Mouse (Mus musculus) limb, embryonic 12.5 days (tissue): ENCODE measurements at regions not wholly inside any gene's neighbourhood (a gene's known extent, or its start where the extent isn't known, plus 50 kb on each side); places are given as distances from the start of the nearest gene placed in this dataset.
A peak's percentile ranks its signal among the peaks of the same experiment; 100 is the strongest.

ENCODE experiments used
- ATAC-seq: fragments of 200-750 bp; cut with Nextera tagmentation; 2 replicates; pipeline ENCODE4 v1.8.0; 2017; ENCODE audit warnings: low read depth, moderate TSS enrichment; ENCODE audit not compliant: insufficient number of reproducible peaks, insufficient read depth, low FRiP score, low TSS enrichment
- H3K27ac ChIP-seq: fragments of 300-500 bp; sonication (generic); 2 replicates; pipeline ENCODE4 v1.5.1; 2016; ENCODE audit warnings: mild to moderate bottlenecking, moderate library complexity
- H3K27me3 ChIP-seq: fragments of 300-500 bp; sonication (generic); 2 replicates; pipeline ENCODE4 v1.6.1; 2016; ENCODE audit warnings: mild to moderate bottlenecking, moderate library complexity
- H3K36me3 ChIP-seq: fragments of 300-500 bp; sonication (generic); 2 replicates; pipeline ENCODE4 v1.6.1; 2016; ENCODE audit warnings: mild to moderate bottlenecking, moderate library complexity
- H3K4me1 ChIP-seq: fragments of 300-500 bp; sonication (generic); replicated peaks from 2 replicates; pipeline ENCODE4 v1.6.1; 2016
- H3K4me2 ChIP-seq: fragments of 300-500 bp; sonication (generic); 2 replicates; pipeline ENCODE4 v1.6.1; 2016; ENCODE audit warnings: mild to moderate bottlenecking, moderate library complexity
- H3K4me3 ChIP-seq: fragments of 300-500 bp; sonication (generic); replicated peaks from 2 replicates; pipeline ENCODE4 v1.5.1; 2016; ENCODE audit warnings: mild to moderate bottlenecking
- H3K9ac ChIP-seq: fragments of 300-500 bp; sonication (generic); replicated peaks from 2 replicates; pipeline ENCODE4 v1.6.1; 2016; ENCODE audit warnings: mild to moderate bottlenecking, moderate library complexity
- H3K9me3 ChIP-seq: fragments of 300-500 bp; sonication (generic); 2 replicates; pipeline ENCODE4 v1.6.1; 2016; ENCODE audit warnings: mild to moderate bottlenecking, moderate library complexity
- WGBS: fragments of 180-500 bp; shearing (Covaris S2); methylation state at CpG from one replicate; pipeline ENCODE4 v1.1.7; 2016; 5-methylcytosine and 5-hydroxymethylcytosine counted together

DNA sequence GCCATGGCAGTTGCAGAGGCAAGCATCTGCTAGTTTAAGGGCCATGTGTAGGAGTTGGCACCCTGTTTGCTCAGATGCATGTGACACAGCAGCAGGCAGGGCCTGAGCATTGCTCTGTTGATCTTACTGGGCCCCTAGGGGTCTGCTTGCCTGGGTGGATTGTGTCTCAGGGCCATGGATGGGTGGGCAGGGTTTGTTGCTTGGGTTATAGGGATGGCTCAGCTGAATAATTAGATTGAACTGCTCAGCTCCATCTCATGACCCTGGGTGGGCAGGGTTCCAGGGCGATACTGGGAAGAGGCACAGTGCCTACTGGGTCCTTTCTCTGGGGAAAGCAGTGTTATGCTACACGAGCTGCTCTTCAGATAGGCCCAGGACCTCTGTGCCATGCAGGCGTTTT is 338.0 kb downstream of the Eipr1 start:
- no peak overlapping the region for H3K4me2 ChIP-seq
- H3K27me3 ChIP-seq, result no peaks in the 10 kb centered on the region
- H3K9me3 ChIP-seq, result no peaks in the 10 kb centered on the region
- WGBS, result 59% methylated on average over 3 of the region's 3 CpGs
- H3K36me3 ChIP-seq, result no peaks in the 10 kb centered on the region
- H3K4me3 ChIP-seq, result no peak overlapping the region
- no peaks in the 10 kb centered on the region for H3K4me1 ChIP-seq
- no peak overlapping the region for H3K9ac ChIP-seq
- H3K27ac ChIP-seq, result no peak overlapping the region
- no peak for ATAC-seq

DNA sequence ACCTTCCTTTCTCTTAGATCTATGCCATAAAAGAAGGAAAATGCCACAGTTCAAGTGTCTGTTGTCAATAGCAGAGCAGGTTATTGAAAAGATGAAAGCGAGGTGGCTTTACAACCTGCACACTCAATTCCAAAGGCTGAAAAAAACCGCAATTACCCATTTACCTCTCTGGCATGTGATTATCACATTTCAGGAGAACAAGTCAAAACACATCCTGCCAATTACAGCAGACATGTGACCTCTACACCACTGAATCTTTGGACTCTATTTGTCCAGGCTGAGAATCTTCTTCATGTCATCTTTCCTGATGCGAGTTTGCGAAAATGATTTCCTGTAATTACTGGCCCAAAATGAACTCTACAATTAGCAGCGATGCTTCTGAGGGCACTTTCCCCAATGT is 338.8 kb downstream of the Eipr1 start:
- ATAC-seq, result no peak
- Histone ChIP-seq H3K4me3 (no peak overlapping the region), H3K4me2 (no peak overlapping the region), H3K4me1 (no peaks in the 10 kb centered on the region), H3K27me3 (no peaks in the 10 kb centered on the region), H3K9me3 (no peaks in the 10 kb centered on the region), H3K9ac (no peak overlapping the region), H3K27ac (no peak overlapping the region), H3K36me3 (no peaks in the 10 kb centered on the region)
- WGBS, result 58% methylated on average over 5 of the region's 5 CpGs

DNA sequence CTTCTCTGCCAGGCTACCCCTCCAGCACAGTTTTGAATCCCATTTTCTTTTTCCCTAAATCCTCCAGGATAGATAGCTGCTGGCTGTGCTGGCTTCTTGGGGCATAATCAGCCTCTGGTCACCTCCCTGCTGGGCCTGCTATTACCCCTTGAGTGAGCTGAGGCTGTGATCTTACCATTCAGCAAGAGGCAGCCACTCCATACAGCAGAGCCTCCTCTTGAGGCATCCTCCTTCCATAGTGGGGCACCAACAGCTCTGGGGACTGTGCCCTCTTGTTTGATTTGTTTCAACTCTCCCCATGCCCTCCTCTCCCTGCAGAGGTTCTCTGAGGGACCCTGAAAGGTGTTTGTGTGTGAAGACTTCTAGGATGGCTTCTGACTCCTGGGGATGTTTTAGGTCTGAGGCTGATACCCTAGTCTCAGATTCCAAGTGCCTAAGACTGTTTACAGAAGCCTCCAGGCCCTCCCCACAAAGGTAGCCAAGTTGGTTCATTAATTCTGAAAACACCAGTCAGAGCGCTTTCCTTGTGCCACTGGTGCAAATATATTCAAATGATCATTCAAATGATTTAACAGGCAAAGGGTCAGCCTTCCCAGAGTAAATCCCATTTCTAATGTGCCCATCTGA is 343.9 kb downstream of the Eipr1 start:
- H3K27me3 ChIP-seq, result no peaks in the 10 kb centered on the region
- no peak for ATAC-seq
- H3K9me3 ChIP-seq, result no peaks in the 10 kb centered on the region
- H3K9ac ChIP-seq, result no peak overlapping the region
- H3K36me3 ChIP-seq, result no peaks in the 10 kb centered on the region
- H3K4me1 ChIP-seq, result peaks cover 9% of the 10 kb centered on the region
- WGBS, result 32% methylated on average over 1 of the region's 1 CpGs
- no peak overlapping the region for H3K4me3 ChIP-seq
- no peak overlapping the region for H3K27ac ChIP-seq
- H3K4me2 ChIP-seq, result no peak overlapping the region; the same call in 1 of the 2 replicates

DNA sequence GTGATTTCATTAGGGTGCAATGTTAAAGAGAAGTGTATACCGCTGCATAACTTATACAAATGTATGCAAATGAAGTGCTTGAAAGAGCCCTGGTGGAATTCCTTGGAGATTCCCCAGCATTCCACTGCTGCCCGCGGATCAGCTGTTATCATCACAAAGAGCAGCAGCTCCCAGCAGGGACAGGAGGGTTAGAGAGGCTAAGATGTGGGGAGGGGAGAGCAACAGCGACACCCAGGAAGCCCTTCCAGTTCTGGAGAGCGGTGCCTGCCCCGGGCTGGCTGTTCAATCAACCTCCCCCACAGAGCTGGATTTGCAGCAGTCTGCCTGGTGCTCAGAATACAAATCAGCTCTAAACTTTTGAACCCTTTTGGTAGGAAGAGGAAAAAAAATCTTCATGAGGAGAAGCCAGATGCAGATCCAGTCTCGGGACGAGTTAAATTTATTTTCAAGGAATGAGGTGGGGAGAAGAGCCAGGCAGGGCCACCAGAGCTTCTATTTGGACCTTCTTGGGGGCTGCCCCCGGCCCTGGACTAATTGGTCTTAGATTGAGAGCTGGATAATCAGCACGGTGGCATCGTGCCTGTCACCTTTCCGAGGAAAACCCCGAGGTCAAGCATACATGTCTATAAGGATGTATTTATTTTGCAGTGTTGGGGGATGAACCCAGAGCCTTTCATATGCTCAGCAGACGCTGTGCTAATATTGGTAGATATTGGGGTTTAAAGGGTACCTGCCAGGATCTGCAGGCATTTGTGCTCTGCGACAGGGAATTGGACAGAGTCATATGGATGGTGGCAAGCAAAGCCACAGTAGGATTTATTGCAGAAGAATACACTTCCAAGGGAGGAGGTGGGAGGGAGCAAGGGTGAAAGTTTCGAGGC is 344.7 kb downstream of the Eipr1 start:
- peaks cover 9% of the 10 kb centered on the region for H3K4me1 ChIP-seq
- peak overlapping the region; percentile 20 for H3K4me2 ChIP-seq
- ATAC-seq, result no peak
- H3K9me3 ChIP-seq, result no peaks in the 10 kb centered on the region
- no peaks in the 10 kb centered on the region for H3K36me3 ChIP-seq
- no peak overlapping the region for H3K4me3 ChIP-seq
- H3K27ac ChIP-seq, result no peak overlapping the region
- H3K9ac ChIP-seq, result no peak overlapping the region
- 9% methylated on average over 16 of the region's 16 CpGs for WGBS
- H3K27me3 ChIP-seq, result no peaks in the 10 kb centered on the region

DNA sequence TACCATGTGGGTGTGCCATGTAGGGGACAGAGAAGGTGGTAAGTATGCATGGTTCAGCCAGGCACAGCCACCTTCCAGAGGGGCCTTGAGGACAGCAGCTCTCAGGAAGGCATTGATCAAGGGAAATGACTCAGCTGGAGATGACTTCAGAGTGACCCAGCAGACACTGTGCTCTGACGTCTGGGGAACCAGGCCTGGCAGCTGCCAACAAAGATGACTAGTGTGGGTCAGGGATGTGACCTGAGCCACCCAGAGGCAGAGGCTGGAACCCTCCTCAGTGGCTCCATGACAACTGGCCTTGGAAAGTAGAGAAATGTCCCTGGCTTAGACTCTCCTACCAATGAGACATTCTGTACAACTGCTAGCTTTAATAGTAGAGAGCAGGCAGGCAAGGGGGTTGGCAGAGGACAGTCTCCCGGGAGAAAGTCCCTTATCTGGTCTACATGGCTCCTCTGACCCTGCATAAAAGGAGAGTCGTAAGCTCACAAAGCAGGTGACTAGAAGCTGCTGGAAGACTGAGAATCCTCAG is 348.5 kb downstream of the Eipr1 start:
- Histone ChIP-seq H3K9ac (no peak overlapping the region), H3K4me2 (no peak overlapping the region), H3K4me3 (no peak overlapping the region), H3K27ac (no peak overlapping the region), H3K9me3 (no peaks in the 10 kb centered on the region), H3K36me3 (no peaks in the 10 kb centered on the region), H3K4me1 (peaks cover 9% of the 10 kb centered on the region), H3K27me3 (no peaks in the 10 kb centered on the region)
- 59% methylated on average over 3 of the region's 3 CpGs for WGBS
- no peak for ATAC-seq

DNA sequence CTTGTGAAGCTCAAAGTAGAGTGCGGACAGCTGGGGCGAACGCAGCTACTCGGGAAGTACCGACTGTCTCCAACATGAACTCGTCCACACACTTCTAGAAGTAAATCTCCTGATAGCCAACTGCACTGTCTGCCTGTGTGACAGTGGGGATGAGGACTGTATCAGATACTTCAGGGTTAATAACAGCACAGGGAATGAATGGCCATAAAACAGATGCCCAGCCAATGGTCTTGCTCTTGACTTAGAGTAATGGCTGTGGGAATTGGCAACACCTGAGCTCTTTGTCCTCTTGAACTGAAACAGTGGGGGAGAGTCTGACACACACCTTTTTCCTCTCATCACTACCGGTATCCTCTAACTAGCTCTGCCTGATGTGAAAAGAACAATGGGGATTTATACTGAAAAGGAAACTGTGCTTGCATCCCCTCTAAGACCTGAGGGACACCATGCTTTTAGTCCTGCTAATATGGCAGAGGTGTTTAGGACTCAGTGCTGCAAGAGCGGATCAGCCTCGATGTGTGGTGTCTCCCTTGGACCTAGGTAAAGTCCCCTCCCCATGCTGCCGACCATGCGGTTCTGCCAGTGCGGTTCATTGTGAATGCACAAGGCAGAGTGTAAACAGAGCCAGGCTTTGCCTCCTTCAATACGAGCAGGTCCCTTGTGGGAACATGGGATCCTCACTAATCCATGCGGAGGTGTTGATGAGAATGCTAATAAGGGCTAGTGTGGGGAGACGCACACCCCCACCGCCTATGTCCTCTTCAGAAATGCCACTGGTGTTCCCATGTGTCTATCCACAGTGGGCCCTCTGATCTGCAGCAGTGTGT is 355.5 kb downstream of the Eipr1 start:
- Histone ChIP-seq H3K9ac (no peak overlapping the region), H3K27me3 (0 out of 2 replicates have a peak, but pooled peaks cover 4% of the 10 kb centered on the region), H3K4me3 (no peak overlapping the region), H3K4me2 (no peak overlapping the region), H3K27ac (no peak overlapping the region), H3K36me3 (no peaks in the 10 kb centered on the region), H3K9me3 (no peaks in the 10 kb centered on the region), H3K4me1 (peaks cover 16% of the 10 kb centered on the region)
- ATAC-seq, result no peak
- 76% methylated on average over 16 of the region's 16 CpGs for WGBS

DNA sequence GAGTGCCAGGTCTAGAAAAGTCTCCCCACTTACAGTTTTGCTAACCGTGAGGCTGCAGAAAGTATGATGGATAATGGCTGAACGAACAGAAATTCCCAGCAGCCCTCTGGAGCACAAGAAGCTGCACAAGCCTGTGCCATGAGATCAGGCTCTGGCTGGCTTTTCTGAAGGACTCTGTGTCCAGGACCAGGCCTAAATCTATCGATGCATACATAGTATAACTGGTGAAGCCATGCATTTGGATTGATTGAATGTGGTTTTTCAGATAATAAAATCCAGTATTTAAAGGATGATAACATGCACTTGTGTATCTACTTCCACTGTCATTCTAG is 356.1 kb downstream of the Eipr1 start:
- no peak overlapping the region for H3K9ac ChIP-seq
- WGBS, result 82% methylated on average over 3 of the region's 3 CpGs
- H3K4me3 ChIP-seq, result no peak overlapping the region
- no peak for ATAC-seq
- H3K4me2 ChIP-seq, result no peak overlapping the region
- H3K4me1 ChIP-seq, result peaks cover 16% of the 10 kb centered on the region
- no peaks in the 10 kb centered on the region for H3K36me3 ChIP-seq
- no peak overlapping the region for H3K27ac ChIP-seq
- no peaks in the 10 kb centered on the region for H3K9me3 ChIP-seq
- H3K27me3 ChIP-seq, result 0 out of 2 replicates have a peak, but pooled peaks cover 4% of the 10 kb centered on the region

DNA sequence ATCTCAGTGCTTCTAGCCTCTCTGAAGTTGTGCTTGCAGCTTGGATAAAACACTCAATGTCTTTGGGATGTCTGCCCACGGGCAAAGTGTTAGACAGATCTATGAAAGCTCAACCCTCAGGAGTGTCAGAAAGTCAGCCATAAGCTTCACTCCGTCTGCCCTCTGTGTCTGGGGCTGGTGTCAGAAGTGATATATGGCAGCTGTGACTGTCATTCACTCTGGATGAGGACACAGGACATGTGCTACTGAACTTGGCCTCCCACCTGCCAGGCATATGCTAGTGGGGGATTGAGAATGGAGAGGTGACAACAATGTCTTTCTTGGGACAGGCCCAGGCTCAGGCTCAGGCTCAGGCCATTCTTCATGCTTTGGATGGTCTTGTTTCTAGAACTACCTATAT is 366.7 kb downstream of the Eipr1 start:
- H3K4me2 ChIP-seq, result no peak overlapping the region
- no peak overlapping the region for H3K4me3 ChIP-seq
- peaks cover 7% of the 10 kb centered on the region; the same call in 1 of the 2 replicates for H3K4me1 ChIP-seq
- no peaks in the 10 kb centered on the region for H3K36me3 ChIP-seq
- no peak overlapping the region for H3K27ac ChIP-seq
- no peak overlapping the region for H3K9ac ChIP-seq
- no peak for ATAC-seq
- no peaks in the 10 kb centered on the region for H3K9me3 ChIP-seq
- WGBS, result 68% methylated on average over 2 of the region's 2 CpGs
- no peaks in the 10 kb centered on the region for H3K27me3 ChIP-seq

DNA sequence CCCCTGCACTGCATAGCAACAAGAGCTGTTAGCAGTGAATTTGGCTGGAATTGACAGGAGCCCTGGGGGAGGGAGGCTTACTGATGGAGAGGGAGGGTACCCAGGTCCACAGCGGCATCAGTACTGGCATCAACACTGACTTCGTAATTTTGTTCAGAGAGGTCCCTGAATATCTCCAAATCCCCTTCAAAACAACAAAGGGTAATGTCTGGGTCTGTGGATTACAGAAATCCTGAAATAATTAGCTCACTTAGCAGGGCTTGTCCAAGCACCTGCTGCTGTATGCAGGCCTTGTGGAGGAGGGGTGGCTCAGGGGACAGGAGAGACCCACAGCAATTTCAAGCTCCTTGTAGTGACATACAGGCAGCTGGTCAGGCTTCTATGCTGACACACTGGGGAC is 369.6 kb downstream of the Eipr1 start:
- WGBS, result 54% methylated on average over 2 of the region's 2 CpGs
- no peaks in the 10 kb centered on the region for H3K9me3 ChIP-seq
- H3K4me1 ChIP-seq, result peaks cover 29% of the 10 kb centered on the region
- H3K4me3 ChIP-seq, result no peak overlapping the region
- H3K27ac ChIP-seq, result no peak overlapping the region
- no peaks in the 10 kb centered on the region for H3K36me3 ChIP-seq
- no peak for ATAC-seq
- H3K9ac ChIP-seq, result no peak overlapping the region; the same call in 1 of the 2 replicates
- no peak overlapping the region for H3K4me2 ChIP-seq
- H3K27me3 ChIP-seq, result no peaks in the 10 kb centered on the region

DNA sequence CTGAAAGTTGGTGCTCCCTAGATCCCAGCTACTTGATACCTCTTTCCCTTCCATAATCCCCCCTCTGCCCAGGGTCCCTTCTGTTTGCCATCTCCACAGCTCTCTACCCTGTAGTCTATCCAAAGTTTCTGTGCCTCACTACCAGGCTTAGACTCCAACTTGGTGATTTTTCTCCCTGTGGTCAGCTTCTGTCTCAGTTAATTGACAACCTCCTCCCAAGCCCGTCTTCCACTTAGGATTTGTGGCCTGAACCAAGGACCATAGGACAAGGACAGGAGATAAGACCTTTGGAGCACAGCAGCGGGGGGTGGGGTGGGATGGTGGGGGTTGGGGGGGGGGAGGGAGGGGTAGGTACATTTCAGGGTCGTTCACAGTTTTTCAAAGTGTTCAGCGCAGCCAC is 371.3 kb downstream of the Eipr1 start:
- WGBS, result 82% methylated on average over 4 of the region's 4 CpGs
- Histone ChIP-seq H3K9ac (no peak overlapping the region), H3K4me3 (no peak overlapping the region), H3K4me1 (peaks cover 29% of the 10 kb centered on the region), H3K4me2 (no peak overlapping the region), H3K27ac (no peak overlapping the region), H3K36me3 (no peaks in the 10 kb centered on the region), H3K9me3 (no peaks in the 10 kb centered on the region), H3K27me3 (no peaks in the 10 kb centered on the region)
- ATAC-seq, result no peak

DNA sequence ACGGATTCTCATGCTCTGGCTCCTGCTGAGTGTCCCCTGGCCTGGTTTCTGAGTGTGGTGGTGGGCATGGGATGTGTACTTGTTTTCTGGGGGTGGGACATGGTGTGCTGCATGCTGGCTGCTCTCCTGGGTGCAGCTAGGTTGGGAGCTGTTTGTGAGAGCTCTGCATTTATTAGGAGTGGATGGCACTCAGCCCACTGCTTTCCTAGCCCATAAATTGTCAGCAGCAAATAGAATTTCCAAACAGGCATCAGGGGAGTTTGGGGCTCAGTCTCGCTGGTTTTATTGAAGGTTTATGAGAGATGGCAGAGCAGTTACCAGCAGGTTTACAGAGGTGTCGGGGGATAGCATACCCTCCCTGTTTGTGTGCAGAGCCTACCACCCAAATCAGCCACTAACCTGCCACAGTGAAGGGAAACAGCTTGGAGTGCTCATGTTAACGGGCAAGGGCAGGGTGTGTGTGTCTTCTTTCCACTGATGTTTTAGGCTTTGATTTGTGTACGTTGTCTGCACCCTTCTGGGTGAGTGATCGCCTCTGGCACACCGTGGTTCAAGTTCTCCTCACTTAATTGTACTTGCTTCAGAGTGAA is 372.6 kb downstream of the Eipr1 start:
- Histone ChIP-seq H3K27me3 (no peaks in the 10 kb centered on the region), H3K27ac (peak overlapping the region; percentile 29), H3K4me3 (no peak overlapping the region), H3K9ac (no peak overlapping the region), H3K4me1 (peaks cover 35% of the 10 kb centered on the region), H3K36me3 (no peaks in the 10 kb centered on the region), H3K9me3 (no peaks in the 10 kb centered on the region), H3K4me2 (no peak overlapping the region)
- 32% methylated on average over 7 of the region's 7 CpGs for WGBS
- no peak for ATAC-seq
